Comparison of ENCODE assay signal across 15 mouse cellular contexts in genomic region chr2:79798627-79799026, GRCm38 (mm10).
A peak's percentile ranks its signal among the peaks of the same experiment; 100 is the strongest.
DNase-seq lines count a peak whose midpoint lies in the region; ATAC-seq and TF ChIP-seq lines count a peak whose summit lies in the region.
"Had no signal": no experiment of that assay in that cellular context is flagged by ENCODE, and none has a peak within 500 bp of the region (broad histone marks: within the 10 kb centered on the region; RNA-seq: fewer than 3 reads in every experiment).

No protein-coding gene starts in this region.

- no peak overlapping the region for H3K4me2 ChIP-seq in midbrain, embryonic 11.5 days
- H3K4me2 ChIP-seq in midbrain, embryonic 13.5 days (replicated peaks): no peak overlapping the region
- H3K4me2 ChIP-seq in limb, embryonic 12.5 days: no peak overlapping the region
- H3K4me2 ChIP-seq: heart, embryonic 13.5 days had no signal

- H3K4me1 ChIP-seq in midbrain, embryonic 11.5 days (ENCODE audit: control insufficient read depth, insufficient read depth, low read length): 0 out of 2 replicates have a peak, but pooled peaks cover 2% of the 10 kb centered on the region
- H3K4me1 ChIP-seq in midbrain, embryonic 13.5 days (replicated peaks): no peaks in the 10 kb centered on the region
- H3K4me1 ChIP-seq in embryonic facial prominence, embryonic 10.5 days: peaks cover 35% of the 10 kb centered on the region
- no peaks in the 10 kb centered on the region; the same call in 1 of the 2 replicates for H3K4me1 ChIP-seq in limb, embryonic 12.5 days (replicated peaks)
- H3K4me1 ChIP-seq in lung, adult 2 months (ENCODE audit: control insufficient read depth, insufficient read depth, low read length): no peaks in the 10 kb centered on the region
- H3K4me1 ChIP-seq: heart, embryonic 13.5 days had no signal

- DNase-seq in midbrain, embryonic 11.5 days (ENCODE audit: low spot score, missing footprints): no peak
- peak; percentile 80 for DNase-seq in embryonic facial prominence, embryonic 10.5 days (ENCODE audit: low spot score)
- DNase-seq in layer of hippocampus, postnatal 14 days (ENCODE audit: low spot score in 2 of 2): no peak
- DNase-seq in right cerebral cortex, postnatal 36 days (ENCODE audit: low spot score in 2 of 2): no peak
- DNase-seq in lung, adult 2 months: no peak
- DNase-seq: adrenal gland, postnatal 10 days; cerebellum, adult 2 months; gastrocnemius, postnatal 25 days; kidney, adult 9 months; liver; lung, adult 18-20 months had no signal

- ATAC-seq in midbrain, embryonic 11.5 days (ENCODE audit: low FRiP score): peak; percentile 76
- ATAC-seq in midbrain, embryonic 13.5 days: no peak
- ATAC-seq in limb, embryonic 12.5 days (ENCODE audit: insufficient number of reproducible peaks, insufficient read depth, low FRiP score, low TSS enrichment, low read depth): peak; percentile 52; the same call in 1 of the 2 replicates

- no peak for TF ChIP-seq POLR2A in lung, adult 2 months (IDR thresholded peaks at IDR 0.05; ENCODE audit: borderline replicate concordance, extremely low read depth, low read depth, low read length)

- H3K27me3 ChIP-seq in midbrain, embryonic 11.5 days (ENCODE audit: control insufficient read depth, insufficient read depth, low read length): no peaks in the 10 kb centered on the region
- no peaks in the 10 kb centered on the region for H3K27me3 ChIP-seq in midbrain, embryonic 13.5 days
- H3K27me3 ChIP-seq in embryonic facial prominence, embryonic 10.5 days (replicated peaks; ENCODE audit: low read depth, poor library complexity, severe bottlenecking): no peaks in the 10 kb centered on the region
- H3K27me3 ChIP-seq in limb, embryonic 12.5 days: no peaks in the 10 kb centered on the region
- H3K27me3 ChIP-seq: heart, embryonic 13.5 days had no signal

- 41% methylated on average over 7 of the region's 7 CpGs for WGBS in midbrain, embryonic 11.5 days
- WGBS in midbrain, embryonic 13.5 days: 41% methylated on average over 7 of the region's 7 CpGs
- WGBS in embryonic facial prominence, embryonic 10.5 days: 15% methylated on average over 7 of the region's 7 CpGs
- WGBS in limb, embryonic 12.5 days: 38% methylated on average over 7 of the region's 7 CpGs
- WGBS in lung, adult 2 months: 43% methylated on average over 7 of the region's 7 CpGs

- no peak for TF ChIP-seq CTCF in lung, adult 2 months (IDR thresholded peaks at IDR 0.05; ENCODE audit: insufficient read depth, low read length)

- no peak overlapping the region for H3K4me3 ChIP-seq in midbrain, embryonic 11.5 days (ENCODE audit: low read depth, low read length)
- no peak overlapping the region for H3K4me3 ChIP-seq in midbrain, embryonic 13.5 days (replicated peaks)
- H3K4me3 ChIP-seq in embryonic facial prominence, embryonic 10.5 days: no peak overlapping the region
- no peak overlapping the region for H3K4me3 ChIP-seq in limb, embryonic 12.5 days (replicated peaks)
- H3K4me3 ChIP-seq in lung, adult 2 months (replicated peaks; ENCODE audit: extremely low read depth, low read depth, low read length): no peak overlapping the region
- H3K4me3 ChIP-seq: heart, embryonic 13.5 days had no signal

- no peaks in the 10 kb centered on the region for H3K36me3 ChIP-seq in midbrain, embryonic 11.5 days (ENCODE audit: control insufficient read depth, insufficient read depth, low read length)
- H3K36me3 ChIP-seq in midbrain, embryonic 13.5 days: no peaks in the 10 kb centered on the region
- H3K36me3 ChIP-seq in embryonic facial prominence, embryonic 10.5 days (replicated peaks): no peaks in the 10 kb centered on the region
- H3K36me3 ChIP-seq in limb, embryonic 12.5 days: no peaks in the 10 kb centered on the region
- H3K36me3 ChIP-seq: heart, embryonic 13.5 days had no signal

- H3K27ac ChIP-seq in midbrain, embryonic 11.5 days (ENCODE audit: low read depth, low read length): no peak overlapping the region
- no peak overlapping the region for H3K27ac ChIP-seq in midbrain, embryonic 13.5 days
- H3K27ac ChIP-seq in embryonic facial prominence, embryonic 10.5 days (replicated peaks): no peak overlapping the region
- no peak overlapping the region for H3K27ac ChIP-seq in limb, embryonic 12.5 days
- H3K27ac ChIP-seq: heart, embryonic 13.5 days; macrophage had no signal

- no peaks in the 10 kb centered on the region for H3K9me3 ChIP-seq in midbrain, embryonic 11.5 days (ENCODE audit: control insufficient read depth, low read length)
- no peaks in the 10 kb centered on the region for H3K9me3 ChIP-seq in midbrain, embryonic 13.5 days
- no peaks in the 10 kb centered on the region for H3K9me3 ChIP-seq in embryonic facial prominence, embryonic 10.5 days
- no peaks in the 10 kb centered on the region for H3K9me3 ChIP-seq in limb, embryonic 12.5 days
- H3K9me3 ChIP-seq: heart, embryonic 13.5 days had no signal

- no peak overlapping the region for H3K9ac ChIP-seq in midbrain, embryonic 11.5 days (ENCODE audit: low read length)
- no peak overlapping the region for H3K9ac ChIP-seq in midbrain, embryonic 13.5 days (replicated peaks)
- no peak overlapping the region for H3K9ac ChIP-seq in limb, embryonic 12.5 days (replicated peaks)
- H3K9ac ChIP-seq: heart, embryonic 13.5 days had no signal
